14 mouse cellular contexts compared by ENCODE assay signal in the genomic region with DNA sequence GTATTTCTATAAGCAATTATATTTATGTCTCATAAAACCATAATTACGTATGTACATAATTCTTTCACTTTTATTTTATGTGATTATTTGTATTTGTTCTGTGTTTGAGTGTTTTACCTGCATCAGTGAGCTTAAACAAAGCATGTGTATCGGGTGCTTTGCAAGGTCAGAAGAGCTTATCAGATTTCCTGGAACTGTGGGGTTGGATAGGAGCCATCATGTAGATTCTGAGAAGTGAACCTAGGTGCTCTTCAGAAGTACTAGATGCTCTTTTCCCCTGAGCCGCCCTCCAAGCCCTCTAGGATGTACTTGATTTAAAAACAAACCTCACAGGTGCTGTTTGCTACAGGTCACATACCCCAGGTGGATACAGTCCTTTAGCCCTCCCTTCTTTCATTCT.
"Had no signal": no experiment of that assay in that cellular context is flagged by ENCODE, and none has a peak within 500 bp of the region (broad histone marks: within the 10 kb centered on the region; RNA-seq: fewer than 3 reads in every experiment).

No protein-coding gene starts in this region.

- H3K4me3 ChIP-seq: intestine, embryonic 15.5 days; left cerebral cortex, adult 2 months; limb, embryonic 15.5 days; liver, embryonic 13.5 days; midbrain, embryonic 13.5 days; neural tube, embryonic 12.5 days had no signal

- H3K4me2 ChIP-seq: intestine, embryonic 15.5 days; limb, embryonic 15.5 days; liver, embryonic 13.5 days; midbrain, embryonic 13.5 days; neural tube, embryonic 12.5 days had no signal

- H3K9me3 ChIP-seq: intestine, embryonic 15.5 days; limb, embryonic 15.5 days; liver, embryonic 13.5 days; midbrain, embryonic 13.5 days; neural tube, embryonic 12.5 days had no signal

- H3K4me1 ChIP-seq: intestine, embryonic 15.5 days; limb, embryonic 15.5 days; midbrain, embryonic 13.5 days; neural tube, embryonic 12.5 days had no signal

- H3K27ac ChIP-seq: intestine, embryonic 15.5 days; left cerebral cortex, adult 2 months; limb, embryonic 15.5 days; liver, embryonic 13.5 days; midbrain, embryonic 13.5 days; neural tube, embryonic 12.5 days had no signal

- H3K36me3 ChIP-seq: intestine, embryonic 15.5 days; limb, embryonic 15.5 days; liver, embryonic 13.5 days; midbrain, embryonic 13.5 days; neural tube, embryonic 12.5 days had no signal

- H3K9ac ChIP-seq: intestine, embryonic 15.5 days; limb, embryonic 15.5 days; liver, embryonic 13.5 days; midbrain, embryonic 13.5 days; neural tube, embryonic 12.5 days had no signal

- H3K27me3 ChIP-seq: intestine, embryonic 15.5 days; limb, embryonic 15.5 days; liver, embryonic 13.5 days; midbrain, embryonic 13.5 days; neural tube, embryonic 12.5 days had no signal

- ATAC-seq: intestine, embryonic 15.5 days; midbrain, embryonic 13.5 days had no signal

- DNase-seq: kidney, adult 18-20 months; kidney, postnatal 10 days; kidney, postnatal 4 days; liver, embryonic 13.5 days; lung, adult 18-20 months; lung, postnatal 10 days; spleen, adult 18-20 months; thymus, adult 18-20 months; thymus, postnatal 25 days had no signal
